Mouse (Mus musculus): ENCODE results near the gene Eno3.

DNA sequence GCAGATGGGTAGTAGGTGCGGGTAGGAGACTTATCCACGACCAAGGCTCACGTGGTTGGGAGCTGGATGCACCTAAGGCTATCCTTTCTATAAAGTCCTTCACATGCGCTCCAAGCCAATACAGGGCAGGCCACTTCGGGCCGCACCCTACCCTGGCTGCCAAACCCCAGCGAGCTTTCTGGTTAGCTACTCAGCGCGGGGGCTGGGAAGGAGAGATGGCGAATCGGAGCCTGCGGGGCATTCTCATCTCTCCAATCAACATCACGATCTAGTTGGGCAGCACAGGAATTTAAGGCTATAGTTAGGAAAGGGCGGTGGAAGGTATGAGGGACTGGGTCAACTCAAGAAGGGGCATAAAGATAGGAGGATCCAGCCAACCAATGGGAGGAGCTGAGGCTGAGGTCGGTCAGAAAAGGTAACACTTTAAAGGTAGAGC is 11.4 kb downstream of the Eno3 start:
- TF ChIP-seq CTCF (IDR thresholded peaks at IDR 0.05; ENCODE audit: low read depth, low read length), result no peak
- no peak for TF ChIP-seq POLR2A (IDR thresholded peaks at IDR 0.05; ENCODE audit: insufficient read depth, low read length)
